Comparison of ENCODE assay signal across 9 mouse cellular contexts in the genomic region with DNA sequence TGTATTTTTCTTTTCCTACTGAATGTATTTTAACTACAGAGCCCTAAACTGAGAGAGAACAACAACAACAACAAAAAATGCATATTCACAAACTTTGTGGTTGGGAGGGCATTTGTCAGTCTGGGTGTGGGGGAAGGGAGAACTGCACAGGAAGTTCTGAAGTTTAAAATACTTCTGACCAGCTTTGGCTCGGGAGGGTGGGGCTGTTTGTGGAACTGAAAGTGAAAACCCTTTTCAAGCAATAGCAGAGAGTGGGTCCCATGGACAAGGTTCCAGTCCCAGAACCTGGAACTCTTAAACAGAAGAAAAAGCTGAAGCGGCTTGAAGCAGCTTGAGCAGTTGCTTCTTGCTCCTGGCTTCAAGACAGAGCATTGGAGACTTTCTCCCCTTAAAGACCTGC. TPM values are rescaled to one million over a fixed set of nuclear protein-coding genes. Genes with fewer than 3 reads are reported as not detected.
DNase-seq lines count a peak whose midpoint lies in the region; ATAC-seq and TF ChIP-seq lines count a peak whose summit lies in the region.
"Had no signal": no experiment of that assay in that cellular context is flagged by ENCODE, and none has a peak within 500 bp of the region (broad histone marks: within the 10 kb centered on the region; RNA-seq: fewer than 3 reads in every experiment).

No protein-coding gene starts in this region.

- H3K36me3 ChIP-seq in forebrain, postnatal 0 days (ENCODE audit: insufficient read depth) = peaks cover 31% of the 10 kb centered on the region

- intact Hi-C loops in gastrocnemius, adult 2 months (cut with DNase I) = no loop called here

- no peak overlapping the region for H3K4me2 ChIP-seq in forebrain, postnatal 0 days (ENCODE audit: low read depth)
- H3K4me2 ChIP-seq: midbrain, embryonic 12.5 days had no signal

- H3K4me3 ChIP-seq in gastrocnemius, adult 2 months = no peak overlapping the region
- no peak overlapping the region for H3K4me3 ChIP-seq in forebrain, postnatal 0 days (ENCODE audit: low read depth, low read length)
- H3K4me3 ChIP-seq: midbrain, embryonic 12.5 days had no signal

- no peaks in the 10 kb centered on the region for H3K9me3 ChIP-seq in forebrain, postnatal 0 days (ENCODE audit: low read length)
- H3K9me3 ChIP-seq: midbrain, embryonic 12.5 days had no signal

- peak overlapping the region; percentile 67 for H3K27ac ChIP-seq in gastrocnemius, adult 2 months
- no peak overlapping the region for H3K27ac ChIP-seq in forebrain, postnatal 0 days (ENCODE audit: low read depth, low read length)
- H3K27ac ChIP-seq: midbrain, embryonic 12.5 days had no signal

- no peak for TF ChIP-seq CTCF in gastrocnemius, adult 2 months (IDR thresholded peaks at IDR 0.05)
- no peak for TF ChIP-seq CTCF in forebrain, postnatal 0 days (IDR thresholded peaks at IDR 0.05; ENCODE audit: low read depth)

- no peaks in the 10 kb centered on the region for H3K4me1 ChIP-seq in forebrain, postnatal 0 days (ENCODE audit: insufficient read depth)

- no peaks in the 10 kb centered on the region for H3K27me3 ChIP-seq in forebrain, postnatal 0 days (ENCODE audit: insufficient read depth, low read length)
- H3K27me3 ChIP-seq: midbrain, embryonic 12.5 days had no signal

- 0 out of 2 replicates have a peak, but pooled peaks have one; percentile 28 for ATAC-seq in erythroid progenitor cell, adult 5-6 weeks (replicated peaks; ENCODE audit: low FRiP score, poor library complexity, severe bottlenecking)
- no peak for ATAC-seq in forebrain, postnatal 0 days

- DNase-seq in gastrocnemius, adult 2 months = peak; percentile 38
- no peak for DNase-seq in gastrocnemius, postnatal 10 days
- peak; percentile 19 to 47 for DNase-seq in kidney, postnatal 4 days
- peak; percentile 28 for DNase-seq in naive thymus-derived CD4-positive, alpha-beta T cell, adult 2 months (ENCODE audit: low read depth)
- DNase-seq in cerebellum, adult 11-12 months = no peak
- DNase-seq in cerebellum, adult 9-11 months = no peak
- DNase-seq in forebrain, postnatal 0 days = no peak

- WGBS in forebrain, postnatal 0 days = 91% methylated on average over 2 of the region's 2 CpGs

- H3K9ac ChIP-seq in forebrain, postnatal 0 days = no peak overlapping the region
- H3K9ac ChIP-seq: midbrain, embryonic 12.5 days had no signal

RNA-seq across cellular contexts. Expression of a gene that starts 4.9 kb away (rescaled TPM):
- total RNA-seq in gastrocnemius, adult 2 months (2021) = 1 to 10 TPM; 2.4 to 2.9 TPM
- 1 to 10 TPM; 3.0 to 5.2 TPM for total RNA-seq in gastrocnemius, postnatal 10 days (2021)
- 36.0 and 45.7 TPM in 2 replicates for total RNA-seq in erythroid progenitor cell, adult 5-6 weeks (2015; ENCODE audit: low replicate concordance)
- total RNA-seq in erythroid progenitor cell, adult 5-6 weeks (2017; ENCODE audit: low replicate concordance) = 59.8 and 73.4 TPM in 2 replicates
- 9.8 and 13.6 TPM in 2 replicates for total RNA-seq in forebrain, postnatal 0 days (2014; rRNA removed)
- polyA plus RNA-seq in forebrain, postnatal 0 days (2015; fragmentation: Nextera tagmentation; extraction: Ambion mirVana) = 1.7 and 2.9 TPM in 2 replicates

Comparison
In these comparisons a context has a peak if more than half of its experiments do, and no peak if none do; other contexts are left out.
1. DNase-seq: peak in gastrocnemius, adult 2 months (single experiment), kidney, postnatal 4 days (2 of 2) and naive thymus-derived CD4-positive, alpha-beta T cell, adult 2 months (single experiment); none in gastrocnemius, postnatal 10 days (single experiment), cerebellum, adult 11-12 months (single experiment), cerebellum, adult 9-11 months (single experiment) and forebrain, postnatal 0 days (single experiment).